Mouse (Mus musculus) limb, embryonic 10.5 days (tissue): ENCODE results near the gene Mif. TPM values are rescaled to one million over a fixed set of nuclear protein-coding genes. Genes with fewer than 3 reads are reported as not detected.

Experiments used
- DNase-seq: peaks from one replicate; pipeline ENCODE4 v3.0.0-alpha.2; 2017; ENCODE audit warnings: low spot score
- H3K27ac ChIP-seq: fragments of 300-500 bp; sonication (generic); 2 replicates; pipeline ENCODE4 v1.5.1; 2016; ENCODE audit warnings: mild to moderate bottlenecking
- H3K27me3 ChIP-seq: fragments of 300-500 bp; sonication (generic); 2 replicates; pipeline ENCODE4 v1.6.1; 2016; ENCODE audit warnings: low read depth, mild to moderate bottlenecking; ENCODE audit not compliant: poor library complexity, severe bottlenecking
- H3K36me3 ChIP-seq: fragments of 300-500 bp; sonication (generic); 2 replicates; pipeline ENCODE4 v1.6.1; 2016; ENCODE audit warnings: mild to moderate bottlenecking, moderate library complexity
- H3K4me1 ChIP-seq: fragments of 300-500 bp; sonication (generic); 2 replicates; pipeline ENCODE4 v1.6.1; 2016
- H3K4me3 ChIP-seq: fragments of 300-500 bp; sonication (generic); 2 replicates; pipeline ENCODE4 v1.5.1; 2016; ENCODE audit warnings: mild to moderate bottlenecking, moderate library complexity
- H3K9me3 ChIP-seq: fragments of 300-500 bp; sonication (generic); replicated peaks from 2 replicates; pipeline ENCODE4 v1.6.1; 2016; ENCODE audit warnings: mild to moderate bottlenecking
- WGBS: fragments of 180-500 bp; shearing (Covaris S2); methylation state at CpG from one replicate; pipeline ENCODE4 v1.1.7; 2016; 5-methylcytosine and 5-hydroxymethylcytosine counted together
- polyA plus RNA-seq: library from polyadenylated mRNA; unstranded; fragments of >200 nt; fragmentation: Nextera tagmentation; extraction: Ambion mirVana; gene quantifications from 2 replicates; pipeline ENCODE4 v1.2.1, GENCODE M21; 2016

Mif gene
- polyA plus RNA-seq, 1 experiment from 2014 or later: 3,225 TPM

GRCm38 (mm10) chr10:75883232-75883552 lies 23.2 kb upstream of the Mif start:
- Histone ChIP-seq H3K27ac (0 out of 2 replicates have a peak overlapping the region, but pooled peaks have one; percentile 19), H3K4me3 (peak overlapping the region; percentile 36)

GRCm38 (mm10) chr10:75882433-75883231 lies 22.6 kb upstream of the Mif start:
- no peaks in the 10 kb centered on the region for H3K9me3 ChIP-seq
- H3K4me1 ChIP-seq: peaks cover 24% of the 10 kb centered on the region
- H3K27ac ChIP-seq: peak overlapping the region; percentile 76; the same call in 1 of the 2 replicates
- 4% methylated on average over 15 of the region's 15 CpGs for WGBS
- H3K4me3 ChIP-seq: peak overlapping the region; percentile 36
- H3K36me3 ChIP-seq: no peaks in the 10 kb centered on the region
- H3K27me3 ChIP-seq: no peaks in the 10 kb centered on the region
- DNase-seq: no peak

More at GRCm38 (mm10) chr10:75883232-75883552, 23.2 kb upstream of the Mif start:
- DNase-seq: peak; percentile 79
- Histone ChIP-seq H3K9me3 (no peaks in the 10 kb centered on the region), H3K4me1 (peaks cover 24% of the 10 kb centered on the region), H3K27me3 (no peaks in the 10 kb centered on the region), H3K36me3 (no peaks in the 10 kb centered on the region)
- 1% methylated on average over 10 of the region's 10 CpGs for WGBS

- peaks cover 24% of the 10 kb centered on the region for H3K4me1 ChIP-seq
- H3K36me3 ChIP-seq: no peaks in the 10 kb centered on the region
These were observed 21.8 kb upstream of the Mif start for GRCm38 (mm10) chr10:75881578-75882432.

GRCm38 (mm10) chr10:75880771-75881577 lies 20.9 kb upstream of the Mif start:
- H3K27ac ChIP-seq: peak overlapping the region; percentile 76; the same call in 1 of the 2 replicates
- DNase-seq: no peak
- H3K4me3 ChIP-seq: no peak overlapping the region
- H3K36me3 ChIP-seq: no peaks in the 10 kb centered on the region
- 69% methylated on average over 6 of the region's 6 CpGs for WGBS
- no peaks in the 10 kb centered on the region for H3K9me3 ChIP-seq
- no peaks in the 10 kb centered on the region for H3K27me3 ChIP-seq
- H3K4me1 ChIP-seq: peaks cover 24% of the 10 kb centered on the region

More at GRCm38 (mm10) chr10:75881578-75882432, 21.8 kb upstream of the Mif start:
- WGBS: 19% methylated on average over 20 of the region's 20 CpGs
- peak overlapping the region; percentile 76; the same call in 1 of the 2 replicates for H3K27ac ChIP-seq
- peak; percentile 37 for DNase-seq
- H3K27me3 ChIP-seq: no peaks in the 10 kb centered on the region
- H3K4me3 ChIP-seq: peak overlapping the region; percentile 36
- no peaks in the 10 kb centered on the region for H3K9me3 ChIP-seq

GRCm38 (mm10) chr10:75880351-75880750 lies 20.3 kb upstream of the Mif start:
- no peaks in the 10 kb centered on the region for H3K36me3 ChIP-seq
- 95% methylated on average over 10 of the region's 10 CpGs for WGBS
- H3K9me3 ChIP-seq: no peaks in the 10 kb centered on the region
- no peak overlapping the region for H3K27ac ChIP-seq
- H3K27me3 ChIP-seq: no peaks in the 10 kb centered on the region
- H3K4me1 ChIP-seq: peaks cover 24% of the 10 kb centered on the region
- no peak for DNase-seq
- no peak overlapping the region for H3K4me3 ChIP-seq

- Histone ChIP-seq H3K4me3 (no peak overlapping the region), H3K4me1 (peaks cover 25% of the 10 kb centered on the region), H3K27ac (no peak overlapping the region), H3K9me3 (no peaks in the 10 kb centered on the region), H3K36me3 (no peaks in the 10 kb centered on the region), H3K27me3 (no peaks in the 10 kb centered on the region)
- WGBS: 93% methylated on average over 3 of the region's 3 CpGs
- DNase-seq: no peak
These were observed 18.8 kb upstream of the Mif start for GRCm38 (mm10) chr10:75878836-75879235.

GRCm38 (mm10) chr10:75873543-75874170 lies 13.6 kb upstream of the Mif start:
- peak overlapping the region; percentile 50 for H3K4me3 ChIP-seq
- H3K27ac ChIP-seq: peak overlapping the region; percentile 86
- H3K4me1 ChIP-seq: peaks cover 17% of the 10 kb centered on the region
- H3K9me3 ChIP-seq: no peaks in the 10 kb centered on the region
- DNase-seq: no peak
- 52% methylated on average over 10 of the region's 10 CpGs for WGBS
- no peaks in the 10 kb centered on the region for H3K27me3 ChIP-seq
- no peaks in the 10 kb centered on the region for H3K36me3 ChIP-seq

- Histone ChIP-seq H3K9me3 (no peaks in the 10 kb centered on the region), H3K27ac (peak overlapping the region; percentile 86), H3K4me1 (peaks cover 17% of the 10 kb centered on the region), H3K27me3 (no peaks in the 10 kb centered on the region), H3K36me3 (no peaks in the 10 kb centered on the region), H3K4me3 (peak overlapping the region; percentile 50)
- DNase-seq: peak; percentile 74
- 3% methylated on average over 11 of the region's 11 CpGs for WGBS
These were observed 13.0 kb upstream of the Mif start for GRCm38 (mm10) chr10:75872915-75873542.

- 39% methylated on average over 10 of the region's 10 CpGs for WGBS
- H3K27ac ChIP-seq: peak overlapping the region; percentile 86
- no peaks in the 10 kb centered on the region for H3K36me3 ChIP-seq
- H3K9me3 ChIP-seq: no peaks in the 10 kb centered on the region
- no peak for DNase-seq
- H3K27me3 ChIP-seq: no peaks in the 10 kb centered on the region
- peaks cover 17% of the 10 kb centered on the region for H3K4me1 ChIP-seq
- H3K4me3 ChIP-seq: peak overlapping the region; percentile 50
These were observed 12.2 kb upstream of the Mif start for GRCm38 (mm10) chr10:75872025-75872914.

- Histone ChIP-seq H3K27me3 (no peaks in the 10 kb centered on the region), H3K9me3 (no peaks in the 10 kb centered on the region), H3K4me3 (no peak overlapping the region), H3K36me3 (peaks cover 24% of the 10 kb centered on the region), H3K27ac (peak overlapping the region; percentile 99; the same call in 1 of the 2 replicates), H3K4me1 (peaks cover 25% of the 10 kb centered on the region)
- 80% methylated on average over 5 of the region's 5 CpGs for WGBS
- DNase-seq: no peak
These were observed 1.5 kb upstream of the Mif start for GRCm38 (mm10) chr10:75861587-75861986.

GRCm38 (mm10) chr10:75860746-75861145 lies 706 bp upstream of the Mif start:
- no peak for DNase-seq
- peak overlapping the region; percentile 87 for H3K4me3 ChIP-seq
- H3K36me3 ChIP-seq: peaks cover 32% of the 10 kb centered on the region
- H3K27me3 ChIP-seq: no peaks in the 10 kb centered on the region
- H3K27ac ChIP-seq: peak overlapping the region; percentile 99
- peaks cover 25% of the 10 kb centered on the region for H3K4me1 ChIP-seq
- 37% methylated on average over 7 of the region's 7 CpGs for WGBS
- H3K9me3 ChIP-seq: no peaks in the 10 kb centered on the region
